Mouse (Mus musculus) left cerebral cortex, postnatal 4 days (tissue): ENCODE measurements around the gene Rxfp4. TPM values are rescaled to one million over a fixed set of nuclear protein-coding genes. Genes with fewer than 3 reads are reported as not detected.

Experiments
- DNase-seq: peaks from one replicate; pipeline ENCODE4 v3.0.0-alpha.2; 2022
- intact Hi-C: fragments of 180-260 bp; cut with DNase I; formaldehyde crosslinking; loops from one replicate; pipeline ENCODE4 v1.15.1; 2025
- total RNA-seq, 2 experiments: library from RNA; stranded (reverse); gene quantifications; 2 replicates each; pipeline ENCODE4 v1.2.3; 2021

The Rxfp4 gene
- total RNA-seq, 2 experiments from 2014 or later, result not detected

- intact Hi-C loops, result no loop called here
- DNase-seq, result no peak
Measured at GRCm38 (mm10) chr3:88653516-88654370, 801 bp upstream of the Rxfp4 start.

- no peak for DNase-seq
- intact Hi-C loops, result no loop called here
Measured at GRCm38 (mm10) chr3:88651669-88652618, 998 bp downstream of the Rxfp4 start.

- no peak for DNase-seq
- intact Hi-C loops, result no loop called here
Measured at GRCm38 (mm10) chr3:88650713-88651504, 2.0 kb downstream of the Rxfp4 start.

- intact Hi-C loops, result no loop called here
- no peak for DNase-seq
Measured at GRCm38 (mm10) chr3:88649967-88650366, 3.0 kb downstream of the Rxfp4 start.

- no peak for DNase-seq
- intact Hi-C loops, result no loop called here
Measured at GRCm38 (mm10) chr3:88649186-88649585, 3.8 kb downstream of the Rxfp4 start.

GRCm38 (mm10) chr3:88648452-88649168 lies 4.3 kb downstream of the Rxfp4 start:
- intact Hi-C loops, result no loop called here
- no peak for DNase-seq

GRCm38 (mm10) chr3:88647779-88648413 lies 5.0 kb downstream of the Rxfp4 start:
- no peak for DNase-seq
- intact Hi-C loops, result no loop called here

GRCm38 (mm10) chr3:88647076-88647475 lies 5.9 kb downstream of the Rxfp4 start:
- intact Hi-C loops, result no loop called here
- DNase-seq, result no peak

GRCm38 (mm10) chr3:88646426-88646995 lies 6.4 kb downstream of the Rxfp4 start:
- intact Hi-C loops, result no loop called here
- no peak for DNase-seq

GRCm38 (mm10) chr3:88645937-88646336 lies 7.0 kb downstream of the Rxfp4 start:
- intact Hi-C loops, result no loop called here

GRCm38 (mm10) chr3:88643078-88643477 lies 9.9 kb downstream of the Rxfp4 start:
- intact Hi-C loops, result no loop called here
- DNase-seq, result no peak

More at GRCm38 (mm10) chr3:88645937-88646336, 7.0 kb downstream of the Rxfp4 start:
- DNase-seq, result no peak

GRCm38 (mm10) chr3:88640676-88641075 lies 12.3 kb downstream of the Rxfp4 start:
- intact Hi-C loops, result no loop called here
- peak; percentile 70 for DNase-seq

- DNase-seq, result no peak
- intact Hi-C loops, result no loop called here
Measured at GRCm38 (mm10) chr3:88639239-88639638, 13.7 kb downstream of the Rxfp4 start.

GRCm38 (mm10) chr3:88637134-88637533 lies 15.8 kb downstream of the Rxfp4 start:
- intact Hi-C loops, result no loop called here
- no peak for DNase-seq

GRCm38 (mm10) chr3:88636555-88636986 lies 16.4 kb downstream of the Rxfp4 start:
- no peak for DNase-seq
- intact Hi-C loops, result no loop called here

- DNase-seq, result no peak
- intact Hi-C loops, result no loop called here
Measured at GRCm38 (mm10) chr3:88635506-88636275, 17.3 kb downstream of the Rxfp4 start.

- no peak for DNase-seq
- intact Hi-C loops, result no loop called here
Measured at GRCm38 (mm10) chr3:88633056-88633455, 19.9 kb downstream of the Rxfp4 start.

- DNase-seq, result peak; percentile 22
- intact Hi-C loops, result no loop called here
Measured at GRCm38 (mm10) chr3:88631921-88632587, 20.9 kb downstream of the Rxfp4 start.
